Mouse (Mus musculus) ovary, postnatal 14 days (tissue): ENCODE measurements at regions not wholly inside any gene's neighbourhood (a gene's known extent, or its start where the extent isn't known, plus 50 kb on each side); places are given as distances from the start of the nearest gene placed in this dataset.

Experiments
- DNase-seq: peaks from one replicate; pipeline ENCODE4 v3.0.0; 2022; ENCODE audit warnings: low spot score

DNA sequence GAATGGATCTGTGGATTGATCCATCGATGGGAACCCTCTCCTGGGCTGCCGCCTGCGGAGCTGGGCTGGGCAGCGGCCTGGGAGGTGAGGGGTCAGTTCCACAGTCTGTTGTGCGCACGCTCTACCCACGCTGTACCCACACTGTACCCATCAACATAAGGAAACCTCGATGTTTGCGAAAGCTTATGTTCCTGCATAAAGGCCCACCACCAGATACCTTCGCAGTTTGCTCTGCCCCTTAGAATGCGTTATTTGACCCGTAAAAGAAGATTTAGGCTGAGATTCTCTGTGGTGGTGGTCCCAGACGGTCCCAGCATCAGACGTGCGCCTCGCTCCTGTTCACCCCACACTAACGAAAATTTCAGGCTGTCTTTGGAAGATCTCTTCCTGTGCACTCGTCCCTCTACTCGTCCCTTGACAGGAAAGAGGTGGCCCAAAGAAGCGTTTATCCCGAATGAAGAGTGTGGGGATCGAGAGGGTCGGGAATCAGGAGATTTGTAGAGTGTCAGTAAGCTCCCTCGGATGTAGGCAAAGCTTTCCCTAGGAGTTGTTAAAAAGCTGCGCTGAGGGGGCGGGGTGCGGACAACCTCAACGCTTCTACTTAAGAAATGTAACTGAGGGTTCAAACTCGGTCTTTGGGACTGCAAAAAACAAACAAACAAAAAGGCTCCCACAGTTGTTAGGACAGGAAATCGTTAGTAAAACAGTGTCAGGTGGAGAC lies 123.9 kb downstream of the Tmem161b start:
- no peak for DNase-seq

DNA sequence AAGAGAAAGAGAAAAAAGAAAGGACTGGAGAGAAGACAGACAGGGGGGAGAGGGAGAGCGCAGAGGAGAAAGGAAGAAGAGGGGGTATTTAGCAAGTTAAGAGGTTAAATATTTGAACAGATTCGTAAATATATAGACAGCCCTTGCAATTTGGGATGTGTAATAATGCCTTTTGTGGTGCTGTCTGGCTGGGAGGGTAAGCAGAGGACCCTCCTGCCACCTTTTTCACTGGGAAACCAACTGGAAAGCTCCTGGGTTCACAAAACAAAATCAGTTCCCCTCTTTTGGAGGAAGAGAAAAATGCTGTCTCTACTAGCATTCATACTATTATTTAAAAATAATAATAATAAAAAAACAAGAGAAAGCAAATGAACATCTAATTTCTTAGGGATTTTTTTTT lies 124.5 kb downstream of the Tmem161b start:
- DNase-seq: no peak

DNA sequence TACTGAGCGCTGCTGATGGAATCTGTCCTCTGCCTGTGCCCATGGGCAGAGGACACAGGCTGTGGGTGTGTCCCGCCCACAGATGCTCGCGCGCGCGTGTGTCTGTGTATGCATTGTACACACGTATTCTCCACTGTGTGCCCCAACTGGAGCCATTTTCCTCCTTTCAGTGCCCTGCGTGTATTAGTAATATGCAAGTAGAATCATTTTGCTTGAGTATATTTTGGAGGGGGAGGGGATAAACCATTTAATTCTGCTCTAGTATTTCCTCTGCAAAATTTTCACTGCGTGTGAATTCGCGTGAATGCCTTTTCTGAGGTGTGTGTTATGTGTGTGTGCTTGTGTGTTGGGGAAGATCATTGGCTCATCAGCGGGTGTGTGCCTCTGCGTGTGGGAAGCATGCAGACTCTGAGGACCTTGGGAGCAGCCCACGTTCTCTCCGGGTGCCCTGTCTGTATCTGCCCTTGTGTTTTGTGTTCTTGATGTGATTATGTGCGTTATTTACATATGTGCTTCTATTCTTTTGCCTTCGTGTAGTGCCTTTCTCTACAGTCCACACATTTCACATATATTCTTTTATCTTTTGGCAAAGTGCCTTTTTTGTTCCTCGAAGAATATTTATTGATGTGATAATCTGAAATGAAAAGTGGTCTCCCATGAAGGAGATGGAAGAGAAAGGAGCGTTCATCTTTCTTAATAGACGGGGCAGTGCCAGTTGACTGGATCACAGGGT lies 125.3 kb downstream of the Tmem161b start:
- no peak for DNase-seq

DNA sequence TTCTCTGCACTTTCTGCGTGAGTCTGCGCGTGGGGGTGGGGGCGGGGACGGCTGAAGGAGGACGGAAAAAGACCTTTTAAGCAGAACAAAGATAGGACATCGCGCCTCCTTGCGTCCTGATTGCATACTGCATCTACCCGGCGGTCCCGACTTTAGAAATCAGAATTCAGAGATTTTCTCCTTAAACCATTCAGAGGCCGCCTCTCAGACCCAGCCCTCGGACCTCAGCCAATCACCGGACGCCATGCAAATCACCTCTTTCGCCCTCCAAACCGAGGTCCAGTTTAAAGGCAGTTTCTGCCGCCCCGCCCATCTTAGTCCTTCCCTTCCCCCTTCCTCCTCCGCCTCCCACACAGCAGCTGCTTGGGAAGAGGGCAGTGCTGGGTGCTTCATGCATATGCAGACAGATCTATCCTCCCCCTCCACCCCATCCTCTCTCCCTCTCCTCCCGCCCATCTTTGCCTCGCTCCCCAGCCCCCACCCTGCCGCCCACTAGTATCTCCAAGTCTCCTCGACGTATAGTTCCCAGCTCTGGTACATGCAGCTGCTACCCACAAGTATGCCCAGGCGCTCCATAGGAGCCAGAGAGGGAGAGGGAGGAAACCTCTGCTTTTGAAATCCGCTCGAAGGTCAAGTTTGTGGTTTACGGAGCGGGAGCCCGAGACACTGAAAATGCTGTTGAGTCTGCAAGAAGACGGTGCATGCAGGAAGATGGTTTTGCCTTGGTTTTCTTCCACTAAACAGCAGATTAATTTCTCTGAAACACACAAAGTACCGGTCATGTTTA lies 126.0 kb downstream of the Tmem161b start:
- DNase-seq: peak; percentile 86

DNA sequence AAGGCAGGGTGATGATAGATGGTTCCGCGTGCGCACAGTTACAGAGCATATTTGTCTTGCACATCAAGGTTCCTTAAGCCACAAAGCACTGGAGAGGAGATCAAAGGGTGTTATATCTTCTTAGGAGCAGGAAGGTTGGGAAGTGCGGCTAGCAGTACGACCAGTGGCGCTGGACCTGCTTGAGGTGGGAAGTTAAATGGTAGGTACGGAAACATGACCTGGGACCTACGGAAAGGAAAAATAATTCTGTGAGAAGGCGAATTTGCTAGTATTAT lies 126.5 kb downstream of the Tmem161b start:
- DNase-seq: no peak

DNA sequence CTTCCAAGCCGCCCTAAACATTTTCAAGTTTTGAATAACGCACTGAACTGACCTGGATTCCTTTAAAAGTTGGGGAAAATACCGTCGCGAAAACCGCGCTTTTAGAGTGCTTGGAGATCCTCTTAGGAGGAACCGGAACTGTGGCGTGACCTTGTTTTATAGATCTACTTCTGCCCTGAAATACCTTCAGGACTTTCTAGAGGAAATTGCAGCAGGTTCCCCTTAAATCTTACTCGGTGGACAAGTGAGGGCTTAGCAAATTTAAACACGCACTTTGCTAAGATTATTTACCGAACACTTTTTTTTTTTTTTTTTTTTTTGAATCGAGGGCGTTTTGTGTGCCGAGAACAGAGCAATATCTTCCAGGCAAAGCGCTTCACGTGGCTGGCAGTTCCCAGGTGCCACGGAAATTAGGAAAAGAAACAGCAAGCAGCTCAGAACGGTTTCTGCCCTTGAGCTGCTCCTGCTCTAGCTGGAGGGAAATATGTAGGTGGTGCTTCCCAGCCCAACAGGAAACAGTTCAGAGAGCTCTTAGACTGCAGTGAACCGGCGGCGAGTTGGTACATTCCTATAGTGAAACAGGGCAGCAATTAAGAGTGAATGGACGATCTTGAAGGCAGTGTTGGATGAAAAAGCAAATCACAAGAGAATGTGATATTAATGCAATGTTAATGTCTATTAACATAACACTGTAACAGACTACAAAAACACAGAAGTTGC lies 127.1 kb downstream of the Tmem161b start:
- DNase-seq: peak; percentile 18

DNA sequence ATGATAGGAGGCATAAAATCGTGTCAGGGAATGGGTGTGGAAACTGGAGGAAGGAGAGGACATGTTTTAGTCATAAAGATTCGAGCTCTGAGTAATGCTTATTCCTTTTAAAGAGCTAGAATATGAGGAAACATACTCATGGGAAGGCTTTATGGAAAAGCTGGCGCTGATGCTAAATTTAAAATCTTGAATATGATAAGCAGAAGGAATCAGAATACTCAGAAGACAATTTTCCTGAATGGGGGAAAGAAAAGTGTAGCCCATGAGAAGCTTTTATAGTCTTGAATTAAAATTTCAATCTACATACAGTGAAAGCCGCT lies 127.6 kb downstream of the Tmem161b start:
- no peak for DNase-seq

DNA sequence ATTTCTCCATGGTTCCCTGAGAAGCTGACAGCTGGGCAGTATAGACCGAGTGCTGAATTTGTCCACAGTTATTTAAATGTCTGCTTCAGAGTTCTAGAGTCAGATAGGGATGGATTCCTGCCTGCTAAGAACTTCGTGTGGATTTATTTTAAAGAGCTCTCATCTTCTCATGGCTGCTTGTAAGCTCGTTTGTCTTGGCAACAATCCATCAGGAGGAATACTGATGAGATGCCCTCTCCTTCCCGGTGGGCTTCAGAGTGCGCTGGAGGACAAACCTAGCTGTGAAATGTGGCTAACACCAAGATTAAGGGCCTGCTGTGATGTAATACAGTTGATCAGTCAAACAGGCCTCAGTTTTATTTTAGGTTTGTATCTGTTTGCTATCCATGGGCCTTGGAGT lies 128.7 kb downstream of the Tmem161b start:
- DNase-seq: no peak

DNA sequence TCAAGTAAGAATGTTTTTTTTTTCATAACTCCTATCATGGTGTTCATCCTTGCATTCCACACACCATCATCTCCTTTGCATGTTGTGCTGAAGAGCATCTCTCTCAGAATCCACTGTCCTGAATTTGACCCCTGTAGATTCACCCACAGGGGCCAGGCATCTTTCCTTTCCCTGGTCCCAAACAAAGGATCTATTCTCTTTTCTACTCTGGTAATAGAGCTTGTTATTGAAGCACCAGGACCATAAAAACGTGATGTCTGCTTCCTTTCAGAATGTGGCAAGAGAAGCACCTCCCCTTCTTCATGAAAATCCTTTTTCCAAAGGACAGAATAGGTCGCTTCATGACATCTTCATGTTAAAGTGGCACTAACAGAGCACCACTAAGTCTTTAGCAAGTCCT lies 134.4 kb downstream of the Tmem161b start:
- no peak for DNase-seq

DNA sequence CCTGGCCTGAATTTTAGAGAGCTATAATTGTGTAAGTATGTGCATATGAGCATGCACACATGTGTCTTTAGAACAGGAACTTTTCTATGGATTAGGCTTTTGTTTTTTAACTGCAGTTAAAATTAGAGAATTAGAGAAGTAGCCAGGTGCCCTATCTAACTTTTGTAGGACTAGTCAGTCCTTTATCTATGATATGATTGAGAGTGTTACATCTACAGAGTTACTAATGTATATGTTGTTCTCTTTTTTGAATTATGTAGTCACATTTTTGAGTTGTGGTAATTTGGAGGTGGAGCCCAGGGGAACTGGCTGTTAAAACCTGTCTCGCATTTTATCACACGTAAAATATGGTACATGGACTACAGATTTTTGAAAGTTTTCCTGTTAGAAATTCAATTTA lies 138.4 kb downstream of the Tmem161b start:
- DNase-seq: no peak

DNA sequence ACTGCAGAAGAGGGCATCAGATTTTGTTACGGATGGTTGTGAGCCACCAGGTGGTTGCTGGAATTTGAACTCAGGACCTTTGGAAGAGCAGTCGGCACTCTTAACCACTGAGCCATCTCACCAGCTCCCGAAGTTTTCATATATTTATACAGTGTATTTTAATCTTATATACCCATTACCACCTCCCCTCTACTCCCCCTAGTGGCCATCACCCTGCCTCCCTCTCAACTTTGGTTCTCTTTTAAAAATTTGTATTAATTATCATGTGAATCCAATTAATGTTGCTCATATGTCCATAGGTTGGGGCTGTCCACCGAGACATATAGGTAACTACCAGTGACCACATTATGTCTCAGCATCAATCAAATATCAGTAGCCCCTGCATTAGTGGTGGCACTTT lies 142.0 kb downstream of the Tmem161b start:
- DNase-seq: no peak

DNA sequence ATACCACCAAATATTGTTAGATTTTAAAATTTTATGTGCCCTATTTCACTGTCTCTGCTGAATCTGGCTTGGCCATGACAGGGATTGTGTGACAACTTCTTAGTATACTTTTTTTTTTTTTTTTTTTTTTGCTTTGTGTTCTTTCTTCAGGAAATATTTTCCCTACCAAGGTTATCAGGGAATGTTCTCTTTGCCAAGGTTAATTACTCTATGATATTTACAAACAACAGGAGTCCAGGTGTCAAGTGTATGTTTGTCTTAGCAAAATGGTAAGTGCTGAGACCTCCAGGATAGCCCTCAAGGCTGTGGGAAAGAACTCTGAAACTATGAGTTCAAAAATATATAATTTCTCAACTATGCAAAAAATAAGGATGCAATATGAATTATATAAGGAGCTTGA lies 143.4 kb downstream of the Tmem161b start:
- no peak for DNase-seq

DNA sequence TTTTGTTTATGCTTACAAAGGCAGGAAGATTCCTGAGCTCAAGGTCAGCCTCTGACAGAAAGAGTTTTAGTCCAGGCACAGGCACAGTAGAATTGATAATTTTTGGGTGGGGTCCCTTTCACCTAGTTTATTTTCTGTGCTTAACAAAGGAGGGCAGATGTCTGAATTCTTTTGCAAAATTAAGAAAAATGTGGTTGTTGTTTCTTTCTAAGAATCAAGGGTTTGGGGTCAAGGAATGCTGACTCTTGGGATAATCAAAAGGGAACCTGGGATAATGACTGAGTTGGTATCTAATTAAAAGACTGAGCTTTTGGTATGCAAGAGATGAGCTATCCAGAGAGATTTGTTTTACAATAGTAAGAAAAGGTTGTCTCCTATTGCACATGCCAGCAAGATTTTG lies 143.9 kb downstream of the Tmem161b start:
- no peak for DNase-seq

DNA sequence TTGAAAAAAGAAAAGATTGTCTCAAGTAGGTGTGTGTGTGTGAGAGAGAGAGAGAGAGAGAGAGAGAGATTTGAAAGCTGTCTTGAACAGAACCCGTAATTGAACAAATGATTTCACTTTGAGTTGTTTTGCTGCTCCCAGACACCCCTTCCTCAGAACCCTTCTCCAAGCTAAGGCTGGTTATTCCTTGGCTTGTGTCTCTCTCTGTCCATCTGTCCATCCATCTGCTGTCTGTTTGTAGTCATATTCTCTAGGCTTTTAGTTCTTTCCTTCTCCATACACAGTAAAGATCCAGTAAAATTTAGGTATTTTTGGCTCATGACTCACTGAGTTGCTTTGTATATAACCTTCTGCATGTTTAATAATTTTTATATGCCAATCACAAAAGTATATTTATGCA lies 144.7 kb downstream of the Tmem161b start:
- no peak for DNase-seq

DNA sequence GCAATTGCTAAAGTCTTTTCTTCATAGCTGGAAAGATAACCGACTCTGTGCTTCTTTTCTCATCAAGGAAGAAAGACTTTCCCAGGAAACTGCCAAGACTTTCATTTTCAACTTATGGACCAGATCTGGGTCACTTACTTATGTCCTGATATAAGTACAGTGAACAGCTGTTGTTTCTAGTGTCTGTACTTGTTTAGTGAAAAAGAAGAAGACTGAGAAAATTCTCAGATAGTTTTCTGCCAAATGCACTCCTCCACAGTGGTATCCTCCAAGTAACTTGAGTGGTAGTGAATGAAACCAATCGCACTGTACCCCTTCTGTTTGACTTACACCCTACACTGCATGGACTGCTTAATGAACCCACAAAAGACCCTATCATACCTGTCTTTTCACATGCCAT lies 146.1 kb downstream of the Tmem161b start:
- DNase-seq: no peak

DNA sequence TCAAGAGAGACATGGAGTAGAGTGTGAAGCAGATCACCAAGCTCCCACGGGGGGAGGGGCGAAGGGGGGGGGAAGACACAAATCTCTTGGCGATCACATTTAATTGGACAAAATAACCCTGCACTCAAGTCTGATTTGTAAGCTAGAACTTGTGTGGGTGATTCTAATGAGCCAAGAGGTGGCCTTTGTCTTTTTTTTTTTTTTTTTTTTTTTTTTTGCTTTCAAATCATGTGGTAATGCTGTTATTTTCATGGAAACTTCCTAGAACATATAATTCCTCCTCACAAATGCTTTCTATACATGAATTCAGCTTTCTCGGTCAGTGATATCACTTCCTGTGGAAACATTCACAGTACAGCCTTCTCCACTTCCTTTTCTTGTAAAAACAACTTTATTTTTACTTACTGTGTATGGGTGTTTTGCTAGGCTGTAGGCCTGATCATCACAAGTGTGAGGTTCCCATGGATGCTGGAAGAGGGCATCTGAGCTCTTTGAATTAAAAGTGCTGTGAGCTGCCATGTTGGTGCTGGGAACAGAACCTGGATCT lies 152.7 kb downstream of the Tmem161b start:
- DNase-seq: no peak

DNA sequence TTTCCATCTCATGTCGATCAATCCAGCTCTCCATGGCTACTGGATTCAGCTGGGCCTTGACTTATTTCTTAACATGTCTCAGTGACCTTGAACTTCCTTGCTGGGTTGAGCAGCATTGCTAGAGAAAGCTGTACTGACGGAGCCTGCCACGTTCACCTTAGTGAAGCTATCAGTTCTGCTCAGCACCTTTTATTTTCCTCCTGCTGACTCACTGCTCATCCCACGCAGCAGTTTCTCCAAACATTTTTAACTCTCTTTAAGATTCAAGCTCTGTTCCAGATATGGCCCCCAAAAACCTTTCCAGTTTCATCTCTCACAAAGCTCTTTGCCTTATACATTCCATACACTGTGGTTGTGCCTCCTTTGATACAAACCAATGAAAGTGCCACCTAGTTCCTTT lies 153.8 kb downstream of the Tmem161b start:
- DNase-seq: no peak

DNA sequence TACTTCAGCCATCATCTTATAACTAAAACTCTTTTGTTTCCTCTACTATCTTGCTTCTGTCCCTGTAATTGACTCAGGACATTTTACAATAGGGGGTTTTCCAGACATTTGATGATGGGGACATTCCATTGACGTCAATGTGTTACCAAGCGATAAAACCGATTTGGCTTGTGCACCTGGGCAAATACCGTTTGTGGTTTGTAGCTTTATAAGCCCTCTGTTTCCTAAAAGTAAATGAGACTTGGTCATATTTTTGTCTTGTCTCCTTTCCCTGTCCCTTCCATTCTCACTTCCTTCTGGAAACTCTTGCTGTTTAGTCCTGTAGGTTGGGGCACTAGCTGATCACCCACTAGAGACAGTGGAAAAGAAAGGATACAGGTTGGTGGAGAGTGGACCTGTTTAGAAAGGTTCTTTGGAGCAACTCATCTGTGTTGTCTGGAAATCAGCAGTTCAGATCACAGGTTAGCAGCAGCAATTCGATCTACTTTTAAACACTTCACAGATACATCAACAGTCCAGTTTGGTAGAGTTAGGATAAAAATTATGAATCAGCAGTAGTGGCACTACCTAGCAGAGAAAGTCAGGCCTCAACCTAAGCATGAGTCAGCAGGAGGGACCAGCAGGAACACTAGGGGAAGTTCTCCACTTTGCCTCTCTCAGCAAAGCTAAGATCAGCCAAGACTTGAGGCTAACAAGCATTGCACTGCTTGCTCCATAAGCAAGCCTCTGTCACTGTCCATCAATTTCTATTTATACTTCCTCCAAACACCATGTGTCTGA lies 156.6 kb downstream of the Tmem161b start:
- no peak for DNase-seq

DNA sequence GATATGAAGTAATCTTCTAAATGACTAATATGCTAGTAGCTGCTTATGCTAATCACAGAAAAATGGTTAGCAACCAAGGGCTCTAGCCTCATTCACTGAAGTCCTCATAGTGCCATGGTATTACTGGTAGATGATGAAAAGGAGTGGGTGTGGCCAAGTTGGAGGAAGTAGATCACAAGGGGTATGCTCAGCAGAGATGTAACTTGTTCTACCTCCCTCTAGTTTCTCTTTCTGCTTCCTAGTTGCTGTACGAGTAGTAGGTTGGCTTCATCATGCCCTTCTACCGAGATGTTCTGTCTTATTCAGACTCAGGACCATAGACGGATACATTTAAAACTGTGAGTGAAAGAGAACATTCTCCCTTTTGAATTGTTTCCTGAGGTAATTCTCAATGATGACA lies 169.5 kb downstream of the Tmem161b start:
- no peak for DNase-seq

DNA sequence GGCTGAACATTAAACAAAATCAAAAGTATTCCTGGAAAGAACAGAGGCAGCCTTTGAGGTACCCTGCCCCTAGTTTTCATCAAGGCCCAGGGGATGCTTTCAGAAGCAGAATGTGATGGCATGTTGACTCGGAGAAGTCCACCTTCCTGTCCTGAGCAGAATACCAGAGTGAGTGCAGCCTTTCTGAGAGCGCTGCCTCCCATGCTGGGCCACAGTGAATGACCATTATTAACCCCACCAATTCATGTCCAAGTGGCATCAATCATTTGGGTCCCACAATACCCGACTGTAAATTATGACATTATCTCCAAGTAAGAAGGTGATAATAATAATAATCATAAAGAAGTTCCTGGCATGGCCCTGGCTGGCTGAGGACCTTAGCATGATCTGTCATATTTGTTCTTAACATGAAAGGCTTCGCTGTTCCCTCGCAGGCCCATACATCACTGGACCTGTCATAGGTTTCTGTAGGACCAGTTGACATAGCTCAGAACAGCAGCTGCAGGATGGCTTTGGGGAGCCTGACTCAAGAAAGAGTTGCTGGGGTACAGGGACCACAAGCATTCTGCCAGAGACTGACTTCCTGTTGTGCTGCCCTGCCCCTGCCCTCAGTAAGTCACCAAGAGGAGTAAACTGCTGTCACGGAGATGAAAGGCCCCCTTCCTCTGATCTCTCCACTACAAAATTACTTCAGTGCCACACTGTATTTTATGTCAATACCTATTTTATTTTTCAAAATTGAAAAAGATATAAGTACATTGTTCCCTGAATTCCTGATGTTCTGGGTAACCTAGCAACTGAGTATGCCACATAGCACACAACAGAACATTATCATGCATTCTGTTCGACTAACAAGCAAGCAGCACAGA lies 176.6 kb downstream of the Tmem161b start:
- no peak for DNase-seq
